ENCODE assay signal across 8 mouse cellular contexts in genomic region chr11:101732518-101733440, GRCm38 (mm10). TPM values are rescaled to one million over a fixed set of nuclear protein-coding genes. Genes with fewer than 3 reads are reported as not detected.
DNase-seq lines count a peak whose midpoint lies in the region; ATAC-seq lines count a peak whose summit lies in the region.

Gene Dhx8 (plus strand): TSS chr11:101732919.

- H3K9ac ChIP-seq in forebrain, embryonic 14.5 days (ENCODE audit: low read length), result peak within 1 kb of the TSS; percentile 80
- peak within 1 kb of the TSS; percentile 66 for H3K9ac ChIP-seq in neural tube, embryonic 15.5 days (replicated peaks)

- H3K27me3 ChIP-seq in forebrain, embryonic 14.5 days (replicated peaks; ENCODE audit: control insufficient read depth, insufficient read depth, low read length), result no peaks in the 10 kb centered on the region
- no peaks in the 10 kb centered on the region for H3K27me3 ChIP-seq in neural tube, embryonic 15.5 days (replicated peaks)

- H3K27ac ChIP-seq in forebrain, embryonic 14.5 days (ENCODE audit: low read depth, low read length), result no peak within 1 kb of the TSS; the same call in 1 of the 2 replicates
- peak within 1 kb of the TSS; percentile 62 for H3K27ac ChIP-seq in neural tube, embryonic 15.5 days (replicated peaks)

- WGBS in forebrain, embryonic 14.5 days, result under 1% methylated on average over 51 of the region's 51 CpGs
- WGBS in neural tube, embryonic 15.5 days, result under 1% methylated on average over 51 of the region's 51 CpGs

- peak within 1 kb of the TSS; percentile 76 for H3K4me3 ChIP-seq in forebrain, embryonic 14.5 days (ENCODE audit: low read depth, low read length)
- peak within 1 kb of the TSS; percentile 72 for H3K4me3 ChIP-seq in neural tube, embryonic 15.5 days (replicated peaks)

- H3K36me3 ChIP-seq in forebrain, embryonic 14.5 days (ENCODE audit: control insufficient read depth, insufficient read depth, low read length), result peaks cover 33% of the 10 kb centered on the region
- peaks cover 33% of the 10 kb centered on the region for H3K36me3 ChIP-seq in neural tube, embryonic 15.5 days

- intact Hi-C loops in heart, postnatal 14 days (cut with DNase I), result loop anchor here (1.0 kb wide), 1 partner anchor 73 kb away; no protein-coding TSS in a partner anchor

- DNase-seq in ES-CJ7 (ENCODE audit: low read depth, low spot score), result peak; percentile 99
- DNase-seq in cerebellum, adult 11 months, result peak; percentile 99
- DNase-seq in forebrain, embryonic 14.5 days (ENCODE audit: low spot score), result peak; percentile 99
- DNase-seq in heart, postnatal 14 days, result peak; percentile 98 to 99
- DNase-seq in layer of hippocampus, adult 11-12 months (ENCODE audit: low spot score), result peak; percentile 99
- peak; percentile 97 to 98 for DNase-seq in lung, adult 18-20 months
- peak; percentile 96 for DNase-seq in testis, postnatal 14 days (ENCODE audit: low spot score)

- no peaks in the 10 kb centered on the region for H3K9me3 ChIP-seq in forebrain, embryonic 14.5 days (replicated peaks; ENCODE audit: control insufficient read depth, low read length)
- H3K9me3 ChIP-seq in neural tube, embryonic 15.5 days (replicated peaks), result no peaks in the 10 kb centered on the region

- peaks cover 4% of the 10 kb centered on the region; the same call in 1 of the 2 replicates for H3K4me1 ChIP-seq in forebrain, embryonic 14.5 days (ENCODE audit: control insufficient read depth, insufficient read depth, low read length)
- peaks cover 12% of the 10 kb centered on the region for H3K4me1 ChIP-seq in neural tube, embryonic 15.5 days

- peak; percentile 97 for ATAC-seq in forebrain, embryonic 14.5 days
- peak; percentile 95 for ATAC-seq in neural tube, embryonic 15.5 days (ENCODE audit: low FRiP score)

- peak within 1 kb of the TSS; percentile 83 for H3K4me2 ChIP-seq in forebrain, embryonic 14.5 days (ENCODE audit: low read length)
- H3K4me2 ChIP-seq in neural tube, embryonic 15.5 days, result peak within 1 kb of the TSS; percentile 75

RNA-seq across cellular contexts. Expression of gene Dhx8, which starts in this region (rescaled TPM):
- polyA plus RNA-seq in forebrain, embryonic 14.5 days (2014; fragmentation: Nextera tagmentation; extraction: Ambion mirVana), result 31.6 and 33.3 TPM in 2 replicates
- total RNA-seq in heart, postnatal 14 days (2021), result 10 to 100 TPM; 17.8 to 19.9 TPM
- polyA plus RNA-seq in neural tube, embryonic 15.5 days (2015; fragmentation: Nextera tagmentation; extraction: Ambion mirVana), result 28.7 and 29.9 TPM in 2 replicates
